Mouse (Mus musculus) heart, embryonic 13.5 days (tissue): ENCODE results near the gene D8Ertd738e. TPM values are rescaled to one million over a fixed set of nuclear protein-coding genes. Genes with fewer than 3 reads are reported as not detected.

Experiments used
- ATAC-seq: fragments of 200-750 bp; cut with Nextera tagmentation; 2 replicates; pipeline ENCODE4 v1.8.0; 2017; ENCODE audit warnings: moderate TSS enrichment; ENCODE audit not compliant: insufficient number of reproducible peaks, low FRiP score, low TSS enrichment; ENCODE audit errors: extremely low read depth
- H3K27ac ChIP-seq: fragments of 300-500 bp; sonication (generic); replicated peaks from 2 replicates; pipeline ENCODE4 v1.5.1; 2015; ENCODE audit warnings: moderate library complexity, mild to moderate bottlenecking, inconsistent platforms
- H3K27me3 ChIP-seq: fragments of 300-500 bp; sonication (generic); replicated peaks from 2 replicates; pipeline ENCODE4 v1.6.1; 2015; ENCODE audit warnings: mild to moderate bottlenecking, inconsistent platforms
- H3K36me3 ChIP-seq: fragments of 300-500 bp; sonication (generic); 2 replicates; pipeline ENCODE4 v1.6.1; 2015; ENCODE audit warnings: mild to moderate bottlenecking, inconsistent platforms
- H3K4me1 ChIP-seq: fragments of 300-500 bp; sonication (generic); 2 replicates; pipeline ENCODE4 v1.6.1; 2015; ENCODE audit warnings: inconsistent platforms
- H3K4me2 ChIP-seq: fragments of 300-500 bp; sonication (generic); 2 replicates; pipeline ENCODE4 v1.6.1; 2015; ENCODE audit warnings: inconsistent platforms, mild to moderate bottlenecking, moderate library complexity
- H3K4me3 ChIP-seq: fragments of 300-500 bp; sonication (generic); 2 replicates; pipeline ENCODE4 v1.5.1; 2015; ENCODE audit warnings: moderate library complexity, mild to moderate bottlenecking, inconsistent platforms
- H3K9ac ChIP-seq: fragments of 300-500 bp; sonication (generic); 2 replicates; pipeline ENCODE4 v1.6.1; 2015; ENCODE audit warnings: inconsistent platforms, mild to moderate bottlenecking, moderate library complexity
- H3K9me3 ChIP-seq: fragments of 300-500 bp; sonication (generic); 2 replicates; pipeline ENCODE4 v1.6.1; 2016; ENCODE audit warnings: inconsistent platforms
- WGBS: fragments of 180-500 bp; shearing (Covaris S2); methylation state at CpG from one replicate; pipeline ENCODE4 v1.1.7; 2015; ENCODE audit warnings: mixed read lengths; 5-methylcytosine and 5-hydroxymethylcytosine counted together
- polyA plus RNA-seq: library from polyadenylated mRNA; unstranded; fragments of >200 nt; fragmentation: Nextera tagmentation; extraction: Ambion mirVana; gene quantifications from 2 replicates; pipeline ENCODE4 v1.2.1, GENCODE M21; 2015

Gene D8Ertd738e
- polyA plus RNA-seq, 1 experiment from 2014 or later: 276 TPM

DNA sequence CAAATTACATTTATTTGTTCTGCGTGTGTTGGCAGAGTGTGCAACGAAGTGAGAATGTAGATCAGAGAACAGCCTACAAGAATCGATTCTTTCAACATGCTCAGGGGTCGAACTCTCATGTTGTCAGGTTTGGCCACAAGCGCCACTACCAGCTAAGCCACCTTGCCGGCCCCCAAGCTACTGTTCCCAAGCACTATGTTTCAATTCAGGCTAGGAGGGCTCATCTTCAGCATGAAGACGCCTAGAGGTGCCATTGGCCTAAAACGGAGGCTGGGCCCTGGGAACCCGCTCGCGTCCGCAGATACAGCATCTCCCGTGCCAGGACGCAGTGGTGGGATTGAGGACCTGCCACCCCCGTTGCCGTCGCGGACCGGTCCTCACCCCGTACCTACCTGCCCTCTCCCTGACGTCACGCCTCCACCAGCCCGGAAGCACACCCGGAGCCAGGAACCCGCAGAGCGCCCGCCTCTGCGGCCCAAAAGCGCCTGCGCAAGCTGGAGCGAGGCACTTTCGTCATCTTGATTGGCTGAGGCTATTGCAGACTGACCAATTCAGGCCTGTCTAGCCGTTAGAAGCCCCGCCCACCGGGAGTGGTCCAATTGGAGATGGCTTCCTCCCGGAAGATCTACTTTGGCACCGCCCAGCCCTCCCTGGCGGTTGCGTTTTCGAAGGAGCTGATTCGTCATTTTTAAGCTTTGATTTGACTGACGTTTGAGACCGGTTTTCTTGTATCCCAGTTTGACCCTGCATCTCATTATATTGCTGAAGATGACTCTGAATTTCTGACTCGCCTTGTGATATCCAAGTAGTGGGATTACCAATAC, 20.6 kb upstream of the D8Ertd738e start, which contains the start of gene Ccdc130:
Gene Ccdc130, minus strand, starts transcription at position 431 of the 824 bp plus-strand sequence.
- Histone ChIP-seq H3K36me3 (peaks cover 24% of the 10 kb centered on the region), H3K4me2 (peak within 1 kb of the TSS; percentile 85), H3K4me3 (peak within 1 kb of the TSS; percentile 78), H3K9me3 (no peaks in the 10 kb centered on the region), H3K27me3 (peaks cover 3% of the 10 kb centered on the region; the same call in 1 of the 2 replicates), H3K4me1 (peaks cover 8% of the 10 kb centered on the region), H3K9ac (peak within 1 kb of the TSS; percentile 87), H3K27ac (peak within 1 kb of the TSS; percentile 34)
- ATAC-seq: peak; percentile 100
- WGBS: under 1% methylated on average over 44 of the region's 44 CpGs

DNA sequence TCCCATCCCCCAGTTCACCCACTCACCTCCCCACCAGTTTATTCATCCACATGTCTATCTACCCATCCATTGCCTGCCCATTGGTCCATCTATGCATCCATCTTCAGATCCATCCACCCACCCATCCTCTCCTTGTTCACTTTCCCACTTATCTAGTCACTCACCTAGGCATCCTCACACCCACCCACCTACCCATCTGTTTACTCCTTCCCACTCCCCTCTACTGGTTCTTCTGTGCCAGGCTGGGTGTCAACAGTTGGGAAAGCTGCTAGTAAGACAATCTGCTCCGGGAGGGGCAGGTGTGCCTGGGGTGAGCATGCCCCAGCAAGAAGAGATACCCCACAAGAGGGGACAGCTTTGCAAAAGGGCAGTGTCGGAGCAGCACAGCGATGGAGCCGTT, 11.6 kb upstream of the D8Ertd738e start:
- H3K4me2 ChIP-seq: no peak overlapping the region
- no peaks in the 10 kb centered on the region for H3K27me3 ChIP-seq
- no peak overlapping the region for H3K9ac ChIP-seq
- ATAC-seq: no peak
- no peaks in the 10 kb centered on the region for H3K9me3 ChIP-seq
- no peak overlapping the region for H3K27ac ChIP-seq
- H3K4me1 ChIP-seq: peaks cover 13% of the 10 kb centered on the region
- peaks cover 79% of the 10 kb centered on the region for H3K36me3 ChIP-seq
- WGBS: 87% methylated on average over 4 of the region's 4 CpGs
- H3K4me3 ChIP-seq: no peak overlapping the region

DNA sequence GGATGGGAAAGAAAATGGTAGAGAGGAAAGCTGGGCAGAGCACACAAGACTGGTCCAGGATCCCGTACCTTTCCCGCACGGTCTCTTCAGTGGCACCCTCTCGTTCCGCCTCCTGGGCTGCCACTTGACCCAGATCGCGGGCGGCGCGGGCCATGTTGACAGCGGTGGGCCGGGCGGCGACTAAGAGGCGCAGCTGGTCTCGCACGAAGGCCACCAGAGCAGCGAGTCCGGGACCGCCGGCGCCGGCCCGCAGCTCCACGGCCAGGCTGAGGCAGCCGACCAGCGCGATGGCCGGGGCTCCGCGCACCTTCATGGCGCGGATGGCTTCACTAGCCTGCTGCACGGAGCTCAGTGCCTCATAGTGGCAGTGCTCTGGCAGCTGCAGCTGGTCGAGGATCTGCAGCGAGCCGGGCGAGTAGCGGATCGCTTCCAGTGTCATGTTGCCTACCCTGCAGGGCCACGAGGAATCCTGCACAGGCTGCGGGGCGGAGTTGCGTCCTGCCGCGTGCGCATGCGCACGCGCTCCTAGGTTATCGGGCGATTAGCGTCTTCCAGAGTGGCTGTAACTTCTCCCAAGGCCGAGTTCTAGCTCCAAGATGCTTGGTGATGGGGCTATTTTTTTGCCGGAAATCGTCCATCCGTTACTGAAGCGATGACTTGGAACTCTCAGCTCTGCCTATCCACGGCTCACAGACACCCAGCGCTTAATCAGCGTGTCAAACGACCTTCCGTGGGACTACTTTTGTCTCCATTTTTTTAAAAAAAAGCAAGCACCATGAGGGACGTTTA, 7.5 kb upstream of the D8Ertd738e start, which contains the start of gene Mri1:
Gene Mri1, minus strand, starts transcription at position 505 of the 789 bp plus-strand sequence.
- peaks cover 79% of the 10 kb centered on the region for H3K36me3 ChIP-seq
- H3K4me3 ChIP-seq: peak within 1 kb of the TSS; percentile 87
- H3K9me3 ChIP-seq: no peaks in the 10 kb centered on the region
- H3K27ac ChIP-seq: peak within 1 kb of the TSS; percentile 94
- H3K4me1 ChIP-seq: peaks cover 17% of the 10 kb centered on the region
- under 1% methylated on average over 64 of the region's 64 CpGs for WGBS
- H3K27me3 ChIP-seq: no peaks in the 10 kb centered on the region
- H3K4me2 ChIP-seq: peak within 1 kb of the TSS; percentile 98
- ATAC-seq: peak; percentile 81
- H3K9ac ChIP-seq: peak within 1 kb of the TSS; percentile 92

DNA sequence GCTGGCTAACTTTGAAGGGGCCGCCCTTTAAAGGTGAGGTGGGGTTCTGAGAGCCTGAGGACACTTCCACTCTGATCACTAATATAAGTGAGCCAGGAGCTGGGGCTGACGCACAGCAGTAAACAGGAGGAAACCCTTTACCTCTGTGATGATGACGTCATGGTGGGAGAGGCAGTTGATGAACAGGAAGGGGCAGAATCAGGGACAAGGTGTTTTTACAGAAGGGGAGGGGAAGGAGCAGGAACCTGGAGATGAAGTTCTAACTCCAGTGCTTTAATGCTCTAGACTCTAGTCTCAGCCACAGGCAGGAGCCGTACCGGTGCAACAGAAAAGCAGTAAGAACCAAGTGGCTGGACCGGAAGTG, 6.9 kb upstream of the D8Ertd738e start:
- peaks cover 79% of the 10 kb centered on the region for H3K36me3 ChIP-seq
- WGBS: 13% methylated on average over 6 of the region's 6 CpGs
- peak overlapping the region; percentile 87 for H3K4me3 ChIP-seq
- H3K27ac ChIP-seq: peak overlapping the region; percentile 94
- H3K4me1 ChIP-seq: peaks cover 17% of the 10 kb centered on the region
- H3K9me3 ChIP-seq: no peaks in the 10 kb centered on the region
- peak overlapping the region; percentile 92 for H3K9ac ChIP-seq
- H3K4me2 ChIP-seq: peak overlapping the region; percentile 98
- H3K27me3 ChIP-seq: no peaks in the 10 kb centered on the region
- ATAC-seq: no peak; the same call in 1 of the 2 replicates

GRCm38 (mm10) chr8:84255858-84256257, 6.3 kb upstream of the D8Ertd738e start:
- Histone ChIP-seq H3K27ac (peak overlapping the region; percentile 94), H3K9ac (peak overlapping the region; percentile 92), H3K9me3 (no peaks in the 10 kb centered on the region), H3K4me2 (peak overlapping the region; percentile 98), H3K4me1 (peaks cover 17% of the 10 kb centered on the region), H3K27me3 (no peaks in the 10 kb centered on the region), H3K36me3 (peaks cover 79% of the 10 kb centered on the region), H3K4me3 (peak overlapping the region; percentile 87)
- no peak for ATAC-seq
- 88% methylated on average over 3 of the region's 3 CpGs for WGBS

DNA sequence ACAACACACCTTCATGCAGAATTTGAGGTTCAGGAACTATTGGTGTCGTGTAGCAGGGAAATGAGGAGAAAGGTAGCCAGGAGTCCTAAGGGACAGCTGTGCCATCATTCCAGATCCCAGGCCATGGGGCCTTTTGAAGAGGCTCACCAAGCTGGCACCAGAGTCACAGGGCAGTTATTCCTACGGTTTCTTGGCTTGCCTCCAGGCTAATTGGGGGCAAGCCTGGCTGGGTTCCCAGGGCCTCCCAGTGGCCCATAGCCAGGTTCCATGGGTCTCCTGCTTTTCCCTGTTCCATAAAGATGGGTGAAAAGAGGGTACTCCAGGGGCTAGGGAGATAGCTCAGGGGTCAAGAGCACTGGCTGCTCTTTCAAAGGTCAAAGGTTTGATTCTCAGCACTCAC, 7.7 kb downstream of the D8Ertd738e start:
- ATAC-seq: no peak

DNA sequence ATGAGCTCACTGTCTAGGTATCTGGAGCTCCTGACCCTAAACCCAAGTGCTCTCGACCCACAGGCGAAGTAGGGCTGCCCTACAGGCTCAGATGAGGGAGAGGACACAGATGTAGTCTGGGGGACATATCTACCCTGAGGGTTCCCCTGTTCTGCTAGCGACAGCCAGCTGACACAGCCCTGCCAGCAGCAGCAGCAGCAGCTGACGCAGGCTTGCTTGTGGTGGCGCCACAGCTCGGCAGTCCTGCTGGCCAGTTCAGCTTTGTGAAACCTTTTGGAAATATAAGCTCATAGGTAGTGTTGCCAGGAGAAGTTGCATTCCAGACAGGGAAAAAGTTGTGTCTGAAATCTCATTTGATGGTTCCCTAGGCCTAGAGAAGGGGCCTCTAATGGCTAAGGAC, 8.4 kb downstream of the D8Ertd738e start:
- Histone ChIP-seq H3K4me1 (peaks cover 30% of the 10 kb centered on the region), H3K9ac (peak overlapping the region; percentile 58), H3K27ac (peak overlapping the region; percentile 70; the same call in 1 of the 2 replicates), H3K36me3 (peaks cover 27% of the 10 kb centered on the region), H3K4me3 (no peak overlapping the region), H3K4me2 (no peak overlapping the region), H3K27me3 (no peaks in the 10 kb centered on the region), H3K9me3 (no peaks in the 10 kb centered on the region)
- 41% methylated on average over 6 of the region's 6 CpGs for WGBS
- ATAC-seq: no peak

More for the DNA sequence above, 7.7 kb downstream of the D8Ertd738e start:
- Histone ChIP-seq H3K36me3 (peaks cover 33% of the 10 kb centered on the region), H3K4me3 (no peak overlapping the region), H3K9ac (peak overlapping the region; percentile 41), H3K27ac (peak overlapping the region; percentile 70), H3K9me3 (no peaks in the 10 kb centered on the region), H3K4me2 (no peak overlapping the region), H3K27me3 (no peaks in the 10 kb centered on the region), H3K4me1 (peaks cover 27% of the 10 kb centered on the region)
- 50% methylated on average over 2 of the region's 2 CpGs for WGBS

DNA sequence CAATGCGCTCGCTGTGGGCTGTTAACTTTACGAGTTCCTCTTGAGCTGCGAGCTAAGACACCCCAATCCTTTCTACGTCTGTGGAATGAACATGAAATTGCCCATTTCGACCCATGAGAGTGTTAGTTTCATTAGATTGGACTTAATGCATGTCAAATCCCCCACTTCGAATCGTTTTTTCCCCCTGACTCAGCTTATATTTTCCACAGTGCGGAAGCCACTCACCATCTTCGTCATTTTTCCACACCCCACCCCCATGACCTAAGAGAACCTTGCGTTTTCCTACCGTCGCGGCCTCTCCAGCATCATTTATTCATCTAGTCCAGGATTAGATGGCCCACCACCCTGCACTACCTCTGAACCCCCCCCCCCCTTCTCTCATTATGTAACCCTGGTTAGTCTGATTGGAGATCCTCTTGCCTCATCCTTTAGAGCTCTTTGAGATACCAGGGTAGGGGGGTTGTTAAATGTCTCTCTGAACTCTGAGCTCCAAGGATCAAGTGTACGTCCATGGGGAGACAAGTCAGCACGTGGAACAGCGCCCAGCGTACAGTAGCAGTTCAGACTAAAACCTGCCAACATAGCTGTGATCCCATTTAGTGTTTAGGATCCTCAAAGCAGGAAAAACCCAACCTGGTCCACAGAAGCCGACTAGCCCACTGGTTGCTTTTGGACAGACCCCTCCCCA, 11.8 kb downstream of the D8Ertd738e start:
- ATAC-seq: no peak
- H3K4me1 ChIP-seq: peaks cover 47% of the 10 kb centered on the region
- H3K9ac ChIP-seq: peak overlapping the region; percentile 87
- H3K4me3 ChIP-seq: peak overlapping the region; percentile 90
- H3K27me3 ChIP-seq: no peaks in the 10 kb centered on the region
- H3K9me3 ChIP-seq: no peaks in the 10 kb centered on the region
- peak overlapping the region; percentile 82 for H3K27ac ChIP-seq
- peak overlapping the region; percentile 91 for H3K4me2 ChIP-seq
- H3K36me3 ChIP-seq: peaks cover 23% of the 10 kb centered on the region
- 17% methylated on average over 19 of the region's 19 CpGs for WGBS

- Histone ChIP-seq H3K27ac (peak within 1 kb of the TSS; percentile 82), H3K9ac (peak within 1 kb of the TSS; percentile 99), H3K4me3 (peak within 1 kb of the TSS; percentile 90), H3K27me3 (no peaks in the 10 kb centered on the region), H3K4me1 (peaks cover 43% of the 10 kb centered on the region), H3K4me2 (peak within 1 kb of the TSS; percentile 91), H3K36me3 (peaks cover 29% of the 10 kb centered on the region), H3K9me3 (no peaks in the 10 kb centered on the region)
- under 1% methylated on average over 35 of the region's 35 CpGs for WGBS
- peak; percentile 97 for ATAC-seq
Observed at GRCm38 (mm10) chr8:84236998-84237473, 12.5 kb downstream of the D8Ertd738e start, which contains the start of gene Zswim4. Zswim4 (minus strand) TSS chr8:84237055.

DNA sequence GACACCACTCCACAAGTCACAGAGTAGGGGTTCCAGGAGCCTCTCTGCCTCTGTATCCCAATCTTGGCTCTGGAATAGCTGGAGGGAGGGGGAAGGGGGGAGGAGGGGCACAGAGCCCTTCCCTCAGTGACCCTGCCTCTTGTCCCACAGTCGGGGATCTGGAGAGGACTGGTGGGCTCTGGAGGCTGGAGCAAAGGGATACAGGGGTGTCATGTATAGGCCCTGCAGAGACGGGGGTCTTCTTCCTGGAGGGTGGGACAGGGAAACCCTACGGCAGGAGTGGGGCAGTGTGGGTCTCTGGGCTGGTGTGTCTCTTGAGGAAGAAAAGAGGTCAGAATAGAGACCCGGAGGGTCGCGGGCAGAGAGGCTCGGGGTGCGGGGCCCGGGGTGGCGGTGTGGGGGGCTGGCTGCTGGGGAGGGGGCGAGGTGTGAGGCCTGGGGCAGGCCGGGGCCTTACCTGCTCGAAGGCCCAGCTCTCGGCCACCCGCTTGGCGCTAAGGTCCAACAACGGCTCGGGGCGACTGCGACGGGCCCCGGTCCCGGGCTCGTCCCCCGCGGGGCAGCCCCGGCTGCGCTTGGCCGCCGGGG, 13.0 kb downstream of the D8Ertd738e start:
- under 1% methylated on average over 25 of the region's 30 CpGs for WGBS
- Histone ChIP-seq H3K4me2 (peak overlapping the region; percentile 91), H3K9ac (peak overlapping the region; percentile 99), H3K36me3 (peaks cover 35% of the 10 kb centered on the region), H3K9me3 (no peaks in the 10 kb centered on the region), H3K27me3 (no peaks in the 10 kb centered on the region), H3K27ac (peak overlapping the region; percentile 75), H3K4me3 (peak overlapping the region; percentile 90), H3K4me1 (peaks cover 37% of the 10 kb centered on the region)
- ATAC-seq: 0 out of 2 replicates have a peak, but pooled peaks have one; percentile 1
